Mouse (Mus musculus): ENCODE results near the gene Apol6. TPM values are rescaled to one million over a fixed set of nuclear protein-coding genes. Genes with fewer than 3 reads are reported as not detected.

Gene Apol6
- polyA plus RNA-seq, 1 experiment from 2014 or later: 0.08 TPM

- Histone ChIP-seq H3K9me3 (replicated peaks; ENCODE audit: control insufficient read depth, low read length) (no peaks in the 10 kb centered on the region), H3K4me1 (ENCODE audit: control insufficient read depth, insufficient read depth, low read length) (peaks cover 1% of the 10 kb centered on the region; the same call in 1 of the 2 replicates), H3K4me2 (ENCODE audit: low read depth, low read length) (no peak overlapping the region), H3K27me3 (ENCODE audit: control insufficient read depth, insufficient read depth, low read length) (no peaks in the 10 kb centered on the region), H3K4me3 (ENCODE audit: low read depth, low read length) (no peak overlapping the region), H3K27ac (replicated peaks; ENCODE audit: low read depth, low read length) (no peak overlapping the region), H3K36me3 (replicated peaks; ENCODE audit: control insufficient read depth, insufficient read depth, low read depth, low read length) (peaks cover 4% of the 10 kb centered on the region; the same call in 1 of the 2 replicates), H3K9ac (replicated peaks; ENCODE audit: low read length) (no peak overlapping the region)
- ATAC-seq (replicated peaks; ENCODE audit: insufficient number of reproducible peaks, low FRiP score, low TSS enrichment, low read depth): no peak
- WGBS: 97% methylated on average over 3 of the region's 3 CpGs
- no peak for DNase-seq (ENCODE audit: low spot score)
These were observed 32.0 kb downstream of the Apol6 start for GRCm38 (mm10) chr15:77076523-77076922.

- H3K4me1 ChIP-seq (ENCODE audit: control insufficient read depth, insufficient read depth, low read length): no peaks in the 10 kb centered on the region
- peaks cover 4% of the 10 kb centered on the region; the same call in 1 of the 2 replicates for H3K36me3 ChIP-seq (replicated peaks; ENCODE audit: control insufficient read depth, insufficient read depth, low read depth, low read length)
- H3K9ac ChIP-seq (replicated peaks; ENCODE audit: low read length): no peak overlapping the region
- no peaks in the 10 kb centered on the region for H3K27me3 ChIP-seq (ENCODE audit: control insufficient read depth, insufficient read depth, low read length)
- H3K27ac ChIP-seq (replicated peaks; ENCODE audit: low read depth, low read length): no peak overlapping the region
- no peaks in the 10 kb centered on the region for H3K9me3 ChIP-seq (replicated peaks; ENCODE audit: control insufficient read depth, low read length)
- H3K4me2 ChIP-seq (ENCODE audit: low read depth, low read length): no peak overlapping the region
- DNase-seq (ENCODE audit: low spot score): no peak
- ATAC-seq (replicated peaks; ENCODE audit: insufficient number of reproducible peaks, low FRiP score, low TSS enrichment, low read depth): no peak
- H3K4me3 ChIP-seq (ENCODE audit: low read depth, low read length): no peak overlapping the region
- 96% methylated on average over 9 of the region's 9 CpGs for WGBS
These were observed 33.4 kb downstream of the Apol6 start for GRCm38 (mm10) chr15:77077906-77078305.

GRCm38 (mm10) chr15:77078786-77079185 is 34.3 kb downstream of the Apol6 start:
- Histone ChIP-seq H3K4me1 (ENCODE audit: control insufficient read depth, insufficient read depth, low read length) (no peaks in the 10 kb centered on the region), H3K4me3 (ENCODE audit: low read depth, low read length) (no peak overlapping the region), H3K36me3 (replicated peaks; ENCODE audit: control insufficient read depth, insufficient read depth, low read depth, low read length) (peaks cover 4% of the 10 kb centered on the region; the same call in 1 of the 2 replicates), H3K27ac (replicated peaks; ENCODE audit: low read depth, low read length) (no peak overlapping the region), H3K9ac (replicated peaks; ENCODE audit: low read length) (no peak overlapping the region), H3K4me2 (ENCODE audit: low read depth, low read length) (no peak overlapping the region), H3K27me3 (ENCODE audit: control insufficient read depth, insufficient read depth, low read length) (no peaks in the 10 kb centered on the region), H3K9me3 (replicated peaks; ENCODE audit: control insufficient read depth, low read length) (no peaks in the 10 kb centered on the region)
- no peak for ATAC-seq (replicated peaks; ENCODE audit: insufficient number of reproducible peaks, low FRiP score, low TSS enrichment, low read depth)
- 83% methylated on average over 3 of the region's 3 CpGs for WGBS
- no peak for DNase-seq (ENCODE audit: low spot score)

GRCm38 (mm10) chr15:77079256-77079822 is 34.8 kb downstream of the Apol6 start:
- no peaks in the 10 kb centered on the region for H3K9me3 ChIP-seq (replicated peaks; ENCODE audit: control insufficient read depth, low read length)
- 70% methylated on average over 14 of the region's 14 CpGs for WGBS
- H3K27ac ChIP-seq (replicated peaks; ENCODE audit: low read depth, low read length): no peak overlapping the region
- no peak overlapping the region for H3K4me2 ChIP-seq (ENCODE audit: low read depth, low read length)
- ATAC-seq (replicated peaks; ENCODE audit: insufficient number of reproducible peaks, low FRiP score, low TSS enrichment, low read depth) (no peak), DNase-seq (ENCODE audit: low spot score) (no peak)
- H3K36me3 ChIP-seq (replicated peaks; ENCODE audit: control insufficient read depth, insufficient read depth, low read depth, low read length): peaks cover 4% of the 10 kb centered on the region; the same call in 1 of the 2 replicates
- no peaks in the 10 kb centered on the region for H3K27me3 ChIP-seq (ENCODE audit: control insufficient read depth, insufficient read depth, low read length)
- no peaks in the 10 kb centered on the region for H3K4me1 ChIP-seq (ENCODE audit: control insufficient read depth, insufficient read depth, low read length)
- H3K4me3 ChIP-seq (ENCODE audit: low read depth, low read length): no peak overlapping the region
- H3K9ac ChIP-seq (replicated peaks; ENCODE audit: low read length): no peak overlapping the region

GRCm38 (mm10) chr15:77079890-77080361 is 35.4 kb downstream of the Apol6 start:
- Histone ChIP-seq H3K4me3 (ENCODE audit: low read depth, low read length) (no peak overlapping the region), H3K4me1 (ENCODE audit: control insufficient read depth, insufficient read depth, low read length) (no peaks in the 10 kb centered on the region), H3K27me3 (ENCODE audit: control insufficient read depth, insufficient read depth, low read length) (no peaks in the 10 kb centered on the region), H3K9ac (replicated peaks; ENCODE audit: low read length) (no peak overlapping the region), H3K9me3 (replicated peaks; ENCODE audit: control insufficient read depth, low read length) (no peaks in the 10 kb centered on the region), H3K36me3 (replicated peaks; ENCODE audit: control insufficient read depth, insufficient read depth, low read depth, low read length) (peaks cover 4% of the 10 kb centered on the region; the same call in 1 of the 2 replicates), H3K27ac (replicated peaks; ENCODE audit: low read depth, low read length) (no peak overlapping the region), H3K4me2 (ENCODE audit: low read depth, low read length) (no peak overlapping the region)
- DNase-seq (ENCODE audit: low spot score): no peak
- 77% methylated on average over 11 of the region's 11 CpGs for WGBS
- ATAC-seq (replicated peaks; ENCODE audit: insufficient number of reproducible peaks, low FRiP score, low TSS enrichment, low read depth): no peak

- Histone ChIP-seq H3K27me3 (ENCODE audit: control insufficient read depth, insufficient read depth, low read length) (no peaks in the 10 kb centered on the region), H3K4me3 (ENCODE audit: low read depth, low read length) (no peak overlapping the region), H3K4me1 (ENCODE audit: control insufficient read depth, insufficient read depth, low read length) (no peaks in the 10 kb centered on the region), H3K36me3 (replicated peaks; ENCODE audit: control insufficient read depth, insufficient read depth, low read depth, low read length) (peaks cover 5% of the 10 kb centered on the region; the same call in 1 of the 2 replicates), H3K27ac (replicated peaks; ENCODE audit: low read depth, low read length) (no peak overlapping the region), H3K4me2 (ENCODE audit: low read depth, low read length) (no peak overlapping the region), H3K9ac (replicated peaks; ENCODE audit: low read length) (no peak overlapping the region), H3K9me3 (replicated peaks; ENCODE audit: control insufficient read depth, low read length) (no peaks in the 10 kb centered on the region)
- no peak for ATAC-seq (replicated peaks; ENCODE audit: insufficient number of reproducible peaks, low FRiP score, low TSS enrichment, low read depth)
- 75% methylated on average over 14 of the region's 14 CpGs for WGBS
- DNase-seq (ENCODE audit: low spot score): no peak
These were observed 36.2 kb downstream of the Apol6 start for GRCm38 (mm10) chr15:77080684-77081254.

- no peaks in the 10 kb centered on the region for H3K27me3 ChIP-seq (ENCODE audit: control insufficient read depth, insufficient read depth, low read length)
- H3K36me3 ChIP-seq (replicated peaks; ENCODE audit: control insufficient read depth, insufficient read depth, low read depth, low read length): peaks cover 7% of the 10 kb centered on the region; the same call in 1 of the 2 replicates
- 90% methylated on average over 5 of the region's 5 CpGs for WGBS
- H3K4me1 ChIP-seq (ENCODE audit: control insufficient read depth, insufficient read depth, low read length): no peaks in the 10 kb centered on the region
- no peak for ATAC-seq (replicated peaks; ENCODE audit: insufficient number of reproducible peaks, low FRiP score, low TSS enrichment, low read depth)
- H3K9me3 ChIP-seq (replicated peaks; ENCODE audit: control insufficient read depth, low read length): no peaks in the 10 kb centered on the region
- DNase-seq (ENCODE audit: low spot score): no peak
- no peak overlapping the region for H3K27ac ChIP-seq (replicated peaks; ENCODE audit: low read depth, low read length)
- no peak overlapping the region for H3K4me3 ChIP-seq (ENCODE audit: low read depth, low read length)
- no peak overlapping the region for H3K4me2 ChIP-seq (ENCODE audit: low read depth, low read length)
- H3K9ac ChIP-seq (replicated peaks; ENCODE audit: low read length): no peak overlapping the region
These were observed 36.9 kb downstream of the Apol6 start for GRCm38 (mm10) chr15:77081454-77081853.

GRCm38 (mm10) chr15:77085818-77086217 is 41.3 kb downstream of the Apol6 start:
- no peaks in the 10 kb centered on the region for H3K4me1 ChIP-seq (ENCODE audit: control insufficient read depth, insufficient read depth, low read length)
- no peak overlapping the region for H3K9ac ChIP-seq (replicated peaks; ENCODE audit: low read length)
- H3K27me3 ChIP-seq (ENCODE audit: control insufficient read depth, insufficient read depth, low read length): no peaks in the 10 kb centered on the region
- no peak overlapping the region for H3K4me3 ChIP-seq (ENCODE audit: low read depth, low read length)
- H3K9me3 ChIP-seq (replicated peaks; ENCODE audit: control insufficient read depth, low read length): no peaks in the 10 kb centered on the region
- no peak for ATAC-seq (replicated peaks; ENCODE audit: insufficient number of reproducible peaks, low FRiP score, low TSS enrichment, low read depth)
- 88% methylated on average over 7 of the region's 7 CpGs for WGBS
- DNase-seq (ENCODE audit: low spot score): no peak
- H3K27ac ChIP-seq (replicated peaks; ENCODE audit: low read depth, low read length): no peak overlapping the region
- H3K36me3 ChIP-seq (replicated peaks; ENCODE audit: control insufficient read depth, insufficient read depth, low read depth, low read length): peaks cover 3% of the 10 kb centered on the region; the same call in 1 of the 2 replicates
- no peak overlapping the region for H3K4me2 ChIP-seq (ENCODE audit: low read depth, low read length)
